Mouse (Mus musculus): ENCODE measurements around the gene Man2c1. TPM values are rescaled to one million over a fixed set of nuclear protein-coding genes. Genes with fewer than 3 reads are reported as not detected.

The Man2c1 gene
- polyA plus RNA-seq, 1 experiment from 2014 or later, result 24.4 TPM

DNA sequence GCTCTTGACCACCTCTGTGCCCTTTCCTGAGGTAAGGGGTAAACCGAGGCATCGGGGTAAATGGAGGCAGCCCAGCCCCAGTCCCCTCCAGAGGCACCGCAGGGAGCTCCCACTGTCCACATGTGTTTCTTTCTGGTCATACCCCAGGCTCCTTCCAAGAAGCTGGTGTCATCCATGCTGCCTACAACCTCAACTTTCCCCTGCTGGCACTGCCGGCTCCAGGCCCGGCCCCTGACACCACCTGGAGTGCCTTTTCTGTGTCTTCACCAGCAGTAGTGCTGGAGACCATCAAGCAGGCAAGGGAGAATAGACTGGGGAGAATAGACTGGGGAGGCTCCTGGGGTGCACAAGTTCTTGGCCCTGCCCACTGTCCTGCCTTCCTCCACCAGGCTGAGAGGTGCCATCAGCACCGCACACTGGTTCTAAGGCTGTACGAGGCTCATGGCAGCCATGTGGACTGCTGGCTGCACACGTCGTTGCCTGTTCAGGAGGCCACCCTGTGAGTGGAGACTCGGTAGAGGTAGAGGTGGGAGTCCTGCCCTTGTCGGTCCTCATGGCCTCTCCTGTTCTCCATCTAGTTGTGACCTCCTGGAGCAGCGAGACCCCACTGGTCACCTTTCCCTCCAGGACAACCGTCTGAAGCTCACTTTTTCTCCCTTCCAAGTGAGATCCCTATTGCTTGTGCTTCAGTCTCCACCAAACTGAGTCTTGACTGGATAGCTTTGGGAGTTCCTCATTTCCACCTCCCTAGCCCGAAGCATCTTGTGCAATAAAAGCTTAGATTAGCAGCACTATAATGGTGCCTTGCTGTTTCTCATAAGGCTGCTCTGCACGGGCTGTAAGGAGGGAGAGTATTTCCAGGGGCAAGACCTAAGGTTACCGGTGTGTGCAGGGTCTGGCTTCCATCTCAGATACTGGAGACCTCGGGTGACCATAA lies 11.2 kb downstream of the Man2c1 start:
- Histone ChIP-seq H3K4me2 (ENCODE audit: low read length) (no peak overlapping the region), H3K4me3 (ENCODE audit: low read depth, low read length) (no peak overlapping the region), H3K27me3 (replicated peaks; ENCODE audit: control insufficient read depth, insufficient read depth, low read length) (no peaks in the 10 kb centered on the region), H3K27ac (ENCODE audit: low read depth, low read length) (no peak overlapping the region), H3K36me3 (ENCODE audit: control insufficient read depth, insufficient read depth, low read length) (peaks cover 68% of the 10 kb centered on the region), H3K9me3 (replicated peaks; ENCODE audit: control insufficient read depth, low read length) (no peaks in the 10 kb centered on the region), H3K4me1 (ENCODE audit: control insufficient read depth, insufficient read depth, low read length) (no peaks in the 10 kb centered on the region), H3K9ac (ENCODE audit: low read length) (no peak overlapping the region)
- 95% methylated on average over 17 of the region's 17 CpGs for WGBS
- no peak for ATAC-seq
- no peak for DNase-seq (ENCODE audit: low spot score)

DNA sequence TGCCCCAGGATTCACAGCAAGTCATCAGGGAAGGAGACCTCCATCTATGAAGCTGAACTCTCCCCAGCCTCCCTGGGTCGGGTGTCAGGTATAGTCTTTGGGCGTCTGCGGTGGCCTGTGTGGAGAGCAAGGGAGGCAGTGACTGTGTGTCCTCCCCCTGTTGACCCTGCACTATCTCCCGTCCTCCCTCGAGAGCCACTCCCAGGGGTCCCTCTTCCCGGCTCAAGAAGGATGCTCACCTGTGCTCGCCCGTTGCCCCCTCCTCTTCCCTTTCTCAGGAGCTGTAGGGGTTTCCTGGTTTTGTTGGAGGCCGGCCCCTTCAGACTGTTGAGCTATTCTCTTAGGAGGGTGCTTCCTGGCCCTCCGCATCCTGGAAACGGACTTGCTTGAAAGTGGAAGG lies 12.7 kb downstream of the Man2c1 start:
- ATAC-seq (no peak), DNase-seq (ENCODE audit: low spot score) (no peak)
- 84% methylated on average over 11 of the region's 11 CpGs for WGBS
- Histone ChIP-seq H3K4me1 (ENCODE audit: control insufficient read depth, insufficient read depth, low read length) (peaks cover 7% of the 10 kb centered on the region), H3K9ac (ENCODE audit: low read length) (no peak overlapping the region), H3K27me3 (replicated peaks; ENCODE audit: control insufficient read depth, insufficient read depth, low read length) (no peaks in the 10 kb centered on the region), H3K9me3 (replicated peaks; ENCODE audit: control insufficient read depth, low read length) (no peaks in the 10 kb centered on the region), H3K4me2 (ENCODE audit: low read length) (no peak overlapping the region), H3K4me3 (ENCODE audit: low read depth, low read length) (no peak overlapping the region), H3K27ac (ENCODE audit: low read depth, low read length) (no peak overlapping the region), H3K36me3 (ENCODE audit: control insufficient read depth, insufficient read depth, low read length) (peaks cover 53% of the 10 kb centered on the region)

DNA sequence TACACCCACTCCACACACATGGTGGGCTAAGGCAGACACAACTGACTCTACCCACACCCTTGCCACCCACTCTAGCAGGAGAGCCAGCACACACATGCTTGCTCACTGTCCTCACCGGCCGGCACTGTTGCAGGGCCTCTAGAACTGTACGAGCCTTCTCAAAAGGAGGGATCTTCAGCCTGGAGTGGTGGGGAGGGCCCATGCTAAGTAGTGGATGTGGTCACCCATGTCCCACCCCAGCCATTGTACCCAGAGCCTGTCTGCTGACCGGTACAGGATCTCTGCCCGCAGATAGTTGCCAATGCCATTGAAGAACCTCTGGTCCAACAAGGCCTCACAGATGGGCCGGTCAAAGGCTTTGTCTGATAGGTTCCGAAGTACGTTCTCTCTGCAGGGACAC lies 14.3 kb downstream of the Man2c1 start:
- H3K36me3 ChIP-seq (ENCODE audit: control insufficient read depth, insufficient read depth, low read length), result peaks cover 40% of the 10 kb centered on the region
- H3K27ac ChIP-seq (ENCODE audit: low read depth, low read length), result no peak overlapping the region
- peaks cover 11% of the 10 kb centered on the region for H3K4me1 ChIP-seq (ENCODE audit: control insufficient read depth, insufficient read depth, low read length)
- WGBS, result 88% methylated on average over 8 of the region's 8 CpGs
- no peak overlapping the region for H3K9ac ChIP-seq (ENCODE audit: low read length)
- ATAC-seq (no peak), DNase-seq (ENCODE audit: low spot score) (no peak)
- no peak overlapping the region for H3K4me3 ChIP-seq (ENCODE audit: low read depth, low read length)
- H3K27me3 ChIP-seq (replicated peaks; ENCODE audit: control insufficient read depth, insufficient read depth, low read length), result no peaks in the 10 kb centered on the region
- H3K9me3 ChIP-seq (replicated peaks; ENCODE audit: control insufficient read depth, low read length), result no peaks in the 10 kb centered on the region
- no peak overlapping the region for H3K4me2 ChIP-seq (ENCODE audit: low read length)

DNA sequence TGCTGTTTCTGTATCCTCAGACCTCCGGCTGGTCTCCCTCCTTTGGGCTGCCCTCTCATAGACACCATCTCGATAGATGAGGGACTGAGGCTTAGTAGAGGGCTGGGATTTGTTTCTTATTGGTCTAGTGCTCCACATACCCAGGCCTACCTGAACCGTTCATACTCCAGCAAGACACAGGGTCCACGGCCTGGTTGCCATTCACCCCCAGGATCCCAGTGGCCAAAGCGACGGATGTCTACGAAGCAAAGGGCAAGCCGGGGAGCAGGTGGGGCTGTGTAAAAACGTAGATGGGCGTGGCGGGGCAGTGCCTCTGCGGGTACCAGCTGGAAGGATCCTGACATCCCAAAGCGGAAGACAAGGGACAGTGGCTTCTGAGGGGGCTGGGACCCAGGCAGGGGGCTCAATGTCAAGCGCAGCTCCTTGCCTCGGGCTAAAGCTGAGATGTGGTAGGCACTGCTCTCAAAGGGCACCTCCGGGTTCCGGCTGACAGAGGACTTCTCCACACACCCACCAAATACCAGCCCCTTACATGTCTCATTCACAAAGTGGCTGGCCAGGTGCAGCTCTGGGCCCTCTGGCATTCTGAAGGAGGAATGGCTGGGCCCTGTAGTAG lies 16.1 kb downstream of the Man2c1 start:
- WGBS, result 87% methylated on average over 17 of the region's 17 CpGs

DNA sequence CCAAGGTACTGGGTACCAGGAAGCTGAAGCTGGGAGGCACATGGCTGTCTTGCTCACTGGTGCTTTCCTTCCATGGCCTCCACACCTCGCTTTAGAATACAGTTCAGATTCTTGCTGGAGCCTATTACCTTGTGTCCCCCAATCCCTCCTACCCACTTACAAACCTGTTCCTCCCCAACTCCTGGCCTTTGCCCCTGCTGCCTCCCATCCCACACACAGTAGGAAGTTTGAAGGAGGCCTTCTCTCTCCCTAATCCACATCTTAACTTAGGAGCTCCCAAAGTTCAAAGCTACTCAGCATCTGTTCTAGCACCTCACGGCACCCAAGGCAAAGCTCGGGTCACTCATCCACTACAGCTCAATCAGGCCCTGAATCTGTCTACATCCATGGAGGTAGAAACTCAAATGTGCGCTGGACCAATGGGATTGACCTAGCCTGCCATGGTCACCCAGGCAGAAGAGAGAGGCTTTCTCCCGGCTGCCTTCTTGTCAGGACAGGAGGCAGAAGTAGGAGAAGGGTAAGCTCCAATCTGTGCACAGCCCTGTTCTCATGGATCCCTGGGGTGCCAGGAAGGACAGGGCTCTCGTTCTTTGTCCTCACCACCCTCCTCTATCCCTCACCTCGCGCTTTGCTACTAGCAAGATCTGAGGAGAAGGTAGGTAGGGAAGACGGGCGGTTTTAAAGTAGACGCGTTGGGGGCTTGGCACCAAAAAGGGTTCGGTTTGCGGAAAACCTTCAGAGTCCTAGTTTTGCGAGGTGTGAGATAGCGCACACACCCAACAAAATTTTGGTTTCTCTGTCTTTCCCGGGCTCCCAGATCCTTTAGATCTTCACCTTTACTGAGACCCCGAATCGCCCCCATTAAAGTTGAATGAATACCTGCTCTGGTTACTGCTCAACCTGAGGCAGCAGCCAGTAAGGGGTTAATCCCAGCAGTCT lies 17.0 kb downstream of the Man2c1 start:
- WGBS, result 8% methylated on average over 19 of the region's 19 CpGs
- Histone ChIP-seq H3K9me3 (replicated peaks; ENCODE audit: control insufficient read depth, low read length) (no peaks in the 10 kb centered on the region), H3K4me3 (ENCODE audit: low read depth, low read length) (peak overlapping the region; percentile 51), H3K9ac (ENCODE audit: low read length) (peak overlapping the region; percentile 67), H3K4me1 (ENCODE audit: control insufficient read depth, insufficient read depth, low read length) (peaks cover 11% of the 10 kb centered on the region), H3K4me2 (ENCODE audit: low read length) (peak overlapping the region; percentile 54), H3K36me3 (ENCODE audit: control insufficient read depth, insufficient read depth, low read length) (peaks cover 14% of the 10 kb centered on the region), H3K27ac (ENCODE audit: low read depth, low read length) (peak overlapping the region; percentile 86), H3K27me3 (replicated peaks; ENCODE audit: control insufficient read depth, insufficient read depth, low read length) (no peaks in the 10 kb centered on the region)
- ATAC-seq, result peak; percentile 47
- no peak for DNase-seq (ENCODE audit: low spot score)

More for the DNA sequence above, 16.1 kb downstream of the Man2c1 start:
- ATAC-seq (no peak), DNase-seq (ENCODE audit: low spot score) (no peak)
- Histone ChIP-seq H3K4me2 (ENCODE audit: low read length) (no peak overlapping the region), H3K27me3 (replicated peaks; ENCODE audit: control insufficient read depth, insufficient read depth, low read length) (no peaks in the 10 kb centered on the region), H3K36me3 (ENCODE audit: control insufficient read depth, insufficient read depth, low read length) (peaks cover 23% of the 10 kb centered on the region), H3K27ac (ENCODE audit: low read depth, low read length) (no peak overlapping the region), H3K4me1 (ENCODE audit: control insufficient read depth, insufficient read depth, low read length) (peaks cover 11% of the 10 kb centered on the region), H3K9me3 (replicated peaks; ENCODE audit: control insufficient read depth, low read length) (no peaks in the 10 kb centered on the region), H3K9ac (ENCODE audit: low read length) (no peak overlapping the region), H3K4me3 (ENCODE audit: low read depth, low read length) (no peak overlapping the region)

DNA sequence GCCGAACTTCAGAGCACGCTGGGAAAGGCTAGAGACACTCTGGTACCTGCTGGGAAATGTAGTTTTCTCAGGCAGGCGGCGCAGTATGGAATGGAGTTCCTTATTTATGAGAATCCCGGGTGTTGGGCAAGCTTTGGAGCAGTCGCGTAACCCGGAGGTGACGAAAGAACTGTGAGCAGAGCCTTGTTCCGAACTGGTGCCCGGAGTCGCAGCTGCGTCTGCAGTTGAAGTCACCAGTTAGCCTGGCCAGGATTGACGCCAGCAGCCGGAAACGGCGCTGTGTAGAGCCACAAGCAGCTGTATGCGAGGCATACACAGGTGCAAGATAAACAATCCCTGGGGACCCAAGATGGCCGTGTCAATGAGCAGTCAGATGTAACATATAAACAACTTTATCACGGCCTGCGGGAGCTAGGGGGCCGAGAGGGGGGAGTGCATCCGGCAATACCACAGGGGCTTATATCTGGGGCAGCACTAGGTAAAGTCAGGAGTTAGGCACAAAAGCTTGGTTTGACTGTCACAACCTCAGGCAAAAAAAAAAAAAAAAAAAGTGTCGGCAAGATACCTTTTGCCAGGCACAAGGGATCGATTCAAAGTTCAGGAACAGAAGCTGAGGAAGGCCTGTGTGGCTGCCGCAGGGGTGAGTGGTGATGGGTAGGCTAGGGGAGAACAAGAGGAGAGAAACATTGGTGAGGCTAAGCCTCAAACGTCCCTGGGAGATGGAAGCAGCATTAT lies 17.8 kb downstream of the Man2c1 start, which contains the start of gene Neil1:
TSS of gene Neil1 (minus strand) at position 162 of the 735 bp plus-strand sequence.
- peak within 1 kb of the TSS; percentile 86 for H3K27ac ChIP-seq (ENCODE audit: low read depth, low read length)
- H3K9me3 ChIP-seq (replicated peaks; ENCODE audit: control insufficient read depth, low read length), result no peaks in the 10 kb centered on the region
- H3K4me1 ChIP-seq (ENCODE audit: control insufficient read depth, insufficient read depth, low read length), result peaks cover 11% of the 10 kb centered on the region
- peaks cover 9% of the 10 kb centered on the region; the same call in 1 of the 2 replicates for H3K36me3 ChIP-seq (ENCODE audit: control insufficient read depth, insufficient read depth, low read length)
- peak within 1 kb of the TSS; percentile 67 for H3K9ac ChIP-seq (ENCODE audit: low read length)
- H3K27me3 ChIP-seq (replicated peaks; ENCODE audit: control insufficient read depth, insufficient read depth, low read length), result no peaks in the 10 kb centered on the region
- WGBS, result under 1% methylated on average over 27 of the region's 27 CpGs
- H3K4me3 ChIP-seq (ENCODE audit: low read depth, low read length), result peak within 1 kb of the TSS; percentile 51
- ATAC-seq, result peak; percentile 94
- DNase-seq (ENCODE audit: low spot score), result peak; percentile 97
- H3K4me2 ChIP-seq (ENCODE audit: low read length), result peak within 1 kb of the TSS; percentile 54

DNA sequence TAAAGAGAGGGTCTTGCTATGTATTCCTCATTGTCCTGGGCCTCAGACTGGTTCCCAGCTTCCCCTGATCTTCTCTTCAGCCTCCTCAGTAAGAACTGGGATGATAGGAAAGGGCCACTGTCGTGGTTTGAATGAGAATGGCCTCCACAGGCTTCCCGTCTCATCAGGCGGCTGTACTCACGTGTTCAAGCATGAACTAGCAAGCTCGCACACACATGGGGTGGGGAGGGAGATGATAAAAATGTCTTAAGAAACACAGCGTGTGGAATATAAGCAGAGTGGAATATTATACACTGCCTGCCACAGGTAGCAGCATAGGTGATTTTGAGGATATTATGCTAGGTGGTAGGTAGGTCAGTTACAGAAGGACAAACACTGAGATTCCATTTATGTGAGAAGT lies 18.5 kb downstream of the Man2c1 start:
- Histone ChIP-seq H3K27ac (ENCODE audit: low read depth, low read length) (peak overlapping the region; percentile 86; the same call in 1 of the 2 replicates), H3K27me3 (replicated peaks; ENCODE audit: control insufficient read depth, insufficient read depth, low read length) (no peaks in the 10 kb centered on the region), H3K36me3 (ENCODE audit: control insufficient read depth, insufficient read depth, low read length) (peaks cover 7% of the 10 kb centered on the region; the same call in 1 of the 2 replicates), H3K9me3 (replicated peaks; ENCODE audit: control insufficient read depth, low read length) (no peaks in the 10 kb centered on the region), H3K9ac (ENCODE audit: low read length) (peak overlapping the region; percentile 67; the same call in 1 of the 2 replicates), H3K4me1 (ENCODE audit: control insufficient read depth, insufficient read depth, low read length) (peaks cover 11% of the 10 kb centered on the region), H3K4me3 (ENCODE audit: low read depth, low read length) (peak overlapping the region; percentile 51), H3K4me2 (ENCODE audit: low read length) (peak overlapping the region; percentile 54)
- ATAC-seq (no peak), DNase-seq (ENCODE audit: low spot score) (no peak)
- WGBS, result 69% methylated on average over 6 of the region's 6 CpGs

DNA sequence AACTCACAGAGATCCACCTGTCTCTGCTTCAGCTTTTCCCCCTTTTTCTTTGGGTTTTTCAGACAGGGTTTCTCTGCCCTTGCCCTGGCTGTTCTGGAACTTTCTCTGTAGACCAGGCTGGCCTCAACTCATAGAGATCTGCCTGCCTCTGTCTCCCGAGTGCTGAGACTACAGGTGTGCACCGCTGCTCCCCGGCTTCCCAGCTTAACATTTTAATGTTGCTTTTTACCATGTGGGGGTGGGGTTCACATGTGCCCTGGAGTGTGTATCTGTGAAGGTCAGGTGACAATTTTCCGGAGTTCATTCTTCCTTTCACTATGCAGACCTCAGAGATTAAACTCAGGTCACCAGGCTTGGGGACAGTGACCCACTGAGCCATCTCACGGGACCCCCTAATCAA lies 19.7 kb downstream of the Man2c1 start:
- Histone ChIP-seq H3K4me1 (ENCODE audit: control insufficient read depth, insufficient read depth, low read length) (peaks cover 11% of the 10 kb centered on the region), H3K9me3 (replicated peaks; ENCODE audit: control insufficient read depth, low read length) (no peaks in the 10 kb centered on the region), H3K9ac (ENCODE audit: low read length) (no peak overlapping the region), H3K4me3 (ENCODE audit: low read depth, low read length) (no peak overlapping the region), H3K4me2 (ENCODE audit: low read length) (no peak overlapping the region), H3K27ac (ENCODE audit: low read depth, low read length) (no peak overlapping the region), H3K27me3 (replicated peaks; ENCODE audit: control insufficient read depth, insufficient read depth, low read length) (no peaks in the 10 kb centered on the region), H3K36me3 (ENCODE audit: control insufficient read depth, insufficient read depth, low read length) (0 out of 2 replicates have a peak, but pooled peaks cover 3% of the 10 kb centered on the region)
- DNase-seq (ENCODE audit: low spot score), result no peak
- WGBS, result 87% methylated on average over 5 of the region's 5 CpGs
- no peak for ATAC-seq

All from forebrain, embryonic 14.5 days (tissue).